Mouse (Mus musculus) CD4-positive, CD25-positive, alpha-beta regulatory T cell (primary cell): ENCODE data around the gene Cfap57. TPM values are rescaled to one million over a fixed set of nuclear protein-coding genes. Genes with fewer than 3 reads are reported as not detected.

Experiments used
- polyA plus RNA-seq: library from polyadenylated mRNA; unstranded; fragments of 100-300 nt; shearing (Covaris generic); gene quantifications from one replicate; pipeline ENCODE4 v1.2.1, GENCODE M21; 2017

Gene Cfap57
- not detected for polyA plus RNA-seq

GRCm38 (mm10) chr4:118620279-118620966 is at the start of gene Cfap57, which contains the start of gene Ebna1bp2:
Gene Cfap57, minus strand, starts transcription at chr4:118620777.
Gene Ebna1bp2, plus strand, starts transcription at chr4:118620799.

GRCm38 (mm10) chr4:118658652-118659051 is 38.1 kb upstream of the Cfap57 start, which contains the start of gene Olfr62:
Gene Olfr62, plus strand, starts transcription at chr4:118658952.

GRCm38 (mm10) chr4:118543592-118544260 is 76.9 kb downstream of the Cfap57 start, which contains the start of gene Tmem125:
Gene Tmem125, minus strand, starts transcription at chr4:118544044.

GRCm38 (mm10) chr4:118526408-118527334 is 93.9 kb downstream of the Cfap57 start, which contains the start of gene 2610528J11Rik:
Gene 2610528J11Rik, plus strand, starts transcription at chr4:118526999.

Other genes starting within 250 kb of the Cfap57 start
- gene Szt2, start 211.5 kb downstream of the Cfap57 start, polyA plus RNA-seq: 17.4 TPM
- 114 TPM for gene Med8, start 211.4 kb downstream of the Cfap57 start, polyA plus RNA-seq
- 146 TPM for gene Elovl1, start 192.7 kb downstream of the Cfap57 start, polyA plus RNA-seq
- gene Cdc20, start 183.4 kb downstream of the Cfap57 start, polyA plus RNA-seq: 11.4 TPM
- gene Mpl, start 163.3 kb downstream of the Cfap57 start, polyA plus RNA-seq: not detected
- gene Tie1, start 130.7 kb downstream of the Cfap57 start, polyA plus RNA-seq: not detected
- not detected for gene 2610528J11Rik, start 93.8 kb downstream of the Cfap57 start, polyA plus RNA-seq
- 0.19 TPM for gene Tmem125, start 76.7 kb downstream of the Cfap57 start, polyA plus RNA-seq
- 170 TPM for gene Ebna1bp2, start within 50 bp of the Cfap57 start, polyA plus RNA-seq
- gene Olfr62, start 38.2 kb upstream of the Cfap57 start, polyA plus RNA-seq: not detected
- not detected for gene Olfr1342, start 72.0 kb upstream of the Cfap57 start, polyA plus RNA-seq
- gene Olfr1341, start 82.7 kb upstream of the Cfap57 start, polyA plus RNA-seq: 0.10 TPM
- gene Olfr1340, start 99.4 kb upstream of the Cfap57 start, polyA plus RNA-seq: 0.07 TPM
- not detected for gene Olfr1339, start 111.4 kb upstream of the Cfap57 start, polyA plus RNA-seq
- not detected for gene Olfr1338, start 138.0 kb upstream of the Cfap57 start, polyA plus RNA-seq
- gene Olfr1337, start 161.8 kb upstream of the Cfap57 start, polyA plus RNA-seq: not detected
- not detected for gene Olfr1335, start 189.2 kb upstream of the Cfap57 start, polyA plus RNA-seq
- not detected for gene Olfr1333, start 215.5 kb upstream of the Cfap57 start, polyA plus RNA-seq
- not detected for gene Olfr1331, start 243.9 kb upstream of the Cfap57 start, polyA plus RNA-seq